Mouse (Mus musculus) MN1 (cell line): ENCODE measurements around the gene 5730507C01Rik.
"Not testable (repeated sequence)": the region's sequence is repeated elsewhere in the genome, so short reads cannot be mapped to it uniquely, and the experiment has no call there.

Source experiments
- DNase-seq: peaks from one replicate; pipeline ENCODE4 v3.0.0-alpha.2; 2016; ENCODE audit warnings: low spot score

The 5730507C01Rik gene

DNA sequence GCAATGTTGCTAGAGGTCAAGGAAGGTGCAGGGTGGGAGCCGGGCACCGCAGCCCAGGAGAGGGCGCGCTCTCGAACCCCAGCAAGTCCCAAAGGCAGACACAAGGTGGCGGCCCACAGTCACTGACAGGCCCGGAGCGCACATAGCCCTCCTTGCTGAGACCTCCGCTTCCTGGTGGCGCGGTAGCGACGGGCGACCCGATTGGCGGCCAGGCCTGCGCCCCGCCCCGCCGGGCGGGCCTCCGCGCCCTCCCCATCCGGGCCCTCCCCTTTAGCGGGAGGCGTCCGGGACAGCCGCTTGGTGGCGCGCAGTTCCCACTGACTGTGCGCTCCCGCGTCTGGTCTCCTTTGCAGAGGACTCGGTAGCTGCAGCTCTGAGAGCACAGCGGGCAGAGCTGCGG is at the start of gene 5730507C01Rik:
5730507C01Rik (plus strand) TSS at position 340 of the 400 bp plus-strand sequence.
- DNase-seq, result no peak

DNA sequence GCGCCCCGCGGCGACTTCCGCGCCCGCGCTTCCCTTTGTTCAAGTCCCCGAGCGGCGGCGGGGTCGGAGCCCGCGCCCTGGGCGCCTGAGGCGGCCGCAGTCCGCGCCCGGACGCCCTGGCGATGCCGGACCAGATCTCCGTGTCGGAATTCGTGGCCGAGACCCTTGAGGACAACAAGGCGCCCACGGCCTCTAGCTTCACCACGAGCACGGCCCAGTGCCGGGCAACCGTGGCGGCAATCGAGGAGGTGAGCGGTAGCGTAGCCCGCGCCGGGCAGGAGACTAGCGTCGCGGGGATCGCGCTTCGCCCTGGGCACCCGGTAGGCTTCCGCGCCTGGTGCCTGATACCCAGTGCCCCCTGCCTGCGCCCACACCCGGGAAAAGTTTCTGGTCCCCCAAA is 306 bp downstream of the 5730507C01Rik start:
- not testable (repeated sequence) for DNase-seq

DNA sequence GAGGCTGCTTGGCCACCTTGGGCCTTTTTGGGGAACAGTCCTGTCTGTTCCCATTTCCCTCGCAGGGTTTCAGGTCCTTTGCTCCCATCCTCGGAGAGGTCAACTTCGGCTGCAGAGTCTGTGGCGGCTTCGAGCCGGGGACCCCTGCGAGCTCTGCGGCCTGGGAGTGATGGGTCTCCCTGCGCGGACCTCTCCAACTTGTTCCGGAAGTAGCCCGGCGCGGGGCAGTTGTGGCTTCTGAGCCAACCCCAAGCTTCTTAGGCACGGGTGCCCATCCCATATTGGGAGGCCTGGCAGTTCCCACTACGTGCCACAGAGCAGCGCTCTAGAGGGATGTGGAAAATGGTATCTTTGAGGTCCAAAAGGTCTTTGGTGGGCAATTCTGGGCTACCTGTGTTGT is 767 bp downstream of the 5730507C01Rik start:
- DNase-seq, result not testable (repeated sequence)
